Mouse (Mus musculus) kidney, adult 10 weeks (tissue): Measurements from ENCODE around the gene Dcx. TPM values are rescaled to one million over a fixed set of nuclear protein-coding genes. Genes with fewer than 3 reads are reported as not detected.

Source experiments
- polyA plus RNA-seq: library from polyadenylated mRNA; stranded (reverse); fragments of 350-450 nt; fragmentation: Illumina TruSeq; extraction: RNeasy Lipid Tissue Mini Kit (QIAGEN cat#74804); gene quantifications from one replicate; pipeline ENCODE4 v1.2.3, GENCODE M21; 2014; ENCODE audit warnings: low read depth, low replicate concordance

Dcx gene
- 0.08 TPM for polyA plus RNA-seq

DNA sequence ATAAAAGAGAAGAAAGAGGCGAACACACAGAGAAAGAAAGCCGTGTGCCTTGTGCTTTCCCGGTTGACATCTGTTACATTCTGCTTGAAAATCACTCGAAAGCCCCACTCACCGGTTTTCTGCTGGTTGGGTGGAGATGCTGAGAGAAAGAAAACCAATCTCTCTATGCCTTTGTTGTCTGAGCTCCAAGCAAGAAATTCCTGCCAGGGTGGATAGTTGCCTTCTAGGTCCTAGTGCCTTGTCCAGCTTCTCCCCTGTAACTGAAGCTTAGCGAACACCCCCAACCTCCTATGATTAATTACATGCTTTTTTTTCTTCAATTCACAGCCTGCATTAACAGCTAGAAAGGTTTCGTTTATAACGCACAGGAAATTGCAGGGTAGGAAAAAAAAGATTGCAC lies at the start of gene Dcx:
TSS of gene Dcx (minus strand) at position 354 of the 400 bp plus-strand sequence.

DNA sequence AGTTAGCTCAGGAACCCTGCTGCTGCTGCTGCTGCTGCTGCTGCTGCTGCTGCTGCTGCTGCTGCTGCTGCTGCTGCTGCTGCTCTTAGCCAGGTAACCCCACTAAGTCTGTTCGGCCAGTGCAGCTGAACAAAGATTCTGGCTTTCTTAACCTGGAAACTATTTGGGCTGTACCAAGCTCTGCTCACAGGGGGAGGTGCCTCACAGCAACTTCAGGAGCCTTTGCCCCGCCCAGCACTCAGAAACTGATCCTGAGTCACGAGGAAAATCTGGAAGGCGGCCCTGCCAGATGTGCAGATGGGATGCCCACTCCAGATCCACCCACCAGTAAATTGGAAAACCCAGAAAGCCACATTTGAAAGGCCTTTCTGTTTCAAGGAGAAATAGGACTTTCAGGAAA lies 105.9 kb downstream of the Dcx start, which contains the start of gene Capn6:
TSS of gene Capn6 (minus strand) at position 203 of the 400 bp plus-strand sequence.

Other genes starting within 250 kb of the Dcx start
- gene Capn6, start 105.9 kb downstream of the Dcx start, polyA plus RNA-seq: 4.5 TPM
- gene A730046J19Rik, start 220.4 kb upstream of the Dcx start, polyA plus RNA-seq: not detected